Mouse (Mus musculus) CD8-positive naive resting alpha-beta T cell, adult 2 months (primary cell): ENCODE data around the gene Zfp827.

ENCODE experiments used
- DNase-seq, 2 experiments: peaks; one replicate each; pipeline ENCODE4 v3.0.0; 2022; ENCODE audit warnings: low read depth in 2 of 2, low spot score in 2 of 2

Zfp827 gene

DNA sequence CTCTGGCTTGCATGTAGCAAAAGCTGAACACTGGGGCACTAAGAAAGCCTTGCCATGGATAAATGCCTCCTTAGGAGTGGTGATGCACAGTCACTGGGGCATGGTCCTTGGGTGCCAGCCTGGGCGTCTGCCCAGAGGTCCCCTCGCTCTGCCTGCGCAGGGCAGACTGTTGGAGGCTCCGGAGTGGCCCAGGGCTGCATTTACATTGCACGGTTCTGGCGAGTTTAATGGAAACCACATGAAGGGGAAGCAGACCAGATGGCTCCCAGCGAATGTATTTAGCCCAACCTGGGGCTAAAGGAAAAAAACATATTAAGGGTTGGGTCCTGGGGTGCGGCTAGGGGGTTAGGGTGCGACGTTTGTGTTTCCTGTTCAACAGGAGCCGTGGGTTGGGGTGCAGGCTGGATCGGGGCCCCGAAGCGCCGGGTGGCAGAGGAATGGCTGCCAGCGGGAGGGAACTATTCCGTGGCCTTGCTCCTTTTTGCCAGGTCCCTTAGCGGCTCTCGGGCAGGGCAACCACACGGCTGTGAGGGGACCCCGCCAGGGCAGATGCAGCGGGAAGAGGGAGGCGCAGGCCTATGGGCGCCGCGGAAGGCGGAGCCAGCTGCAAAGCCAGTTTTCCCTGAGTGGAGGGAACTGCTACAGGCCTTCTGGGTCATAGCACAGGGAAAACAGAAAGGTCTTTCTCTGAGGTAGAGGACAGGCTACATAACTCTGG is 181.6 kb downstream of the Zfp827 start:
- DNase-seq: no peak

DNA sequence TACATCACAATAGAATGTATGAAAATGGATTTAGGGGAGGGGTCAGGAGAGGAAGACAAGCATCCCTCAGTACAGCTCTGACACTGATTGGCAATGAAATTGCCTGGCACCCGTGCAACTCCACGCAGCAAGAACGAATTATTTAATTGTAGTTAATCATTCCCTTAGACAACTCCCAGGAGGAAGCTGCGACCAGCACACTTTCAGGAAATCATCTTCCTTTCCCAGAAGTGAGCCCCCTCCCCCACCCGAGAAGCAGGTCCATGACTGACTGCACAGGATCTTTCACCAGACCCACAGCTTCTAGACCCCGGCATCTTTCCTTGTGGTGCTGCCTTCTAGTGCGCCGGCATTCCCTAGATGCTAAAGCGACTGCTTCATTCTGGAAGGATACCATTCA is 183.4 kb downstream of the Zfp827 start:
- no peak for DNase-seq

DNA sequence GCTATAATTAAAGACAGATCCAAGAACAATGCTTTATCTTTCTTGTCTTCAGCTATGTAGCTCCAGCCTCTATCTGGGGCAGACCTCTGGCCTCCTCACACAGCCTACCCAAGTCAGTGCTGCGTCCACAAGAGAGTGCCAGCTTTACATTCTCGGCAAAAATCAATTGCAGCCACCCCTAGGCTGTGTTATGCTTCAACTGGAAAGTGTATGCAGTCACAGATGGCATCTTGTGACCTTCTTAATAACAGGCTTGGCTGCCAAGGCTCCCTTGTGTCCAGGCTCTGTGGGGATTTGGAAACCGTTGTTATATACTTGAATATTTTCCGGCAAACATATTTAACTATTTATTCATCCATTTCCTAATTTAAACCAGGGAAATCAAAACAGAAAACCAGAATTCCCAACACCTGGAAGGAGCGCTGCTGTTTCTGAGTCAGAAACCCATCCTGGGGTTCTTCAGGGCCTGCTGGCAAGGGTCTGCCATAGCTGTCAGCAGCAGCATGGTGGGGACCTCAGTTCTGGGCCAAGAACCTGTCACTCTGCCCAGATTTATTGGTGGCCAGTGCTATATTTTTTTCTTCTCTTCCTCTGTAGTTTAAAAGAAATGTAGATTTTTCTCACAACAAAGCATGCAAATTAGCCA is 194.0 kb downstream of the Zfp827 start:
- DNase-seq: no peak

DNA sequence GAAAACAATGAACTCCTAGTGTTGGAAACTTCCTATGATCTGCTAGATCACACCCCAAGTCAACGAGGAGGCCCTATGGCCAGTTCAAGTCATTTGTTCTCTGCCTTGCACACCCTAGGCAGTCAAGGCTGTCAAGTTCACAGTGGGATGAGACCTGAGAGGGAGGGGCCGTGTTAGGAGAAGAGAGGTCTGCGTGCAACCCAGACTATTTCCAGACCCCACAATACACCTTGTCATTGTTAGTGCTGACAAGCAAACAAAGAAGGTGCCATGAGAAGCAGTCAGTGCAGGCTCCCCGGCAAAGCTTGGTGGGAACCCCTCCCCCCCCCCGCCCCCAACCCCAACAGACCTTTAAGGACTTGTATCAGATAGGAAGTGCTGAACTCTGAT is 194.5 kb downstream of the Zfp827 start:
- DNase-seq: no peak

DNA sequence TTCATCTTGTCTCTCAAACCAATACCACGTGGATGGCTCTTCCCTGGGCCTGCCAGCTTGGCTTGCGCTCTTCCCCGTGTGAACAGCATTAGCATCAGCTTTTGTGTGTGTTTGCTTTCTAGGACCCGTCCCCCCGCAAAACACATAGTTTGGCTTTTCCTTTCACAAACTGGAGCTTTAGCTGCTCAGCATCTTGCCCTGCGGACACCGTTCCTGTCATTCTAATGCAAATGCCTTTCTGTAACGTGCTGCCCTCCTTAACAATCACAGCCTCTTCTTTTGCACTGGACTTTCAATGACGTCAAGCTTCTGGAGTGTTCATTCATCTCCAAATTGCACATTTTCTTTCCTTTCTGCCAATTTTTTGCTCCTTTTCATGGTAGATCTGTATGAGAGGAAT is 196.1 kb downstream of the Zfp827 start:
- DNase-seq: no peak

DNA sequence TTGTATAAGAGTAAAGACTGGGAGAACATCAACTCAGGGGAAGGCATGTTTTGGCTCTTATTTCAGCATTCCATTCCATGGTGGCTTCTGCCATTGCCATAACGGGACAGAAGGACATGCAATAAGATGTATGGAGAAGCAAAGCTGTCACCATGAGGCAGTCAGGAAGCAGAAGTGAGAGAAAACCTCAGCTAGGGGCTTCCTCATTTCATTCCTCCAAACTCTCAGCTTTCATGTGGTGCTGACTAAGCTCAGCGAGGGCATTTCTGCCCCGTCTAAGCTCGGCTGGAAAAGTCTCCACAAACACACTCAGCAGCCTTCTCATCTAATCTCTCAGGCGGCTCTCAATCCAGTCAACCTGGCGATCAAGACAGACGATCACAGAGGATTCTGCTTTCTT is 197.3 kb downstream of the Zfp827 start:
- no peak for DNase-seq

DNA sequence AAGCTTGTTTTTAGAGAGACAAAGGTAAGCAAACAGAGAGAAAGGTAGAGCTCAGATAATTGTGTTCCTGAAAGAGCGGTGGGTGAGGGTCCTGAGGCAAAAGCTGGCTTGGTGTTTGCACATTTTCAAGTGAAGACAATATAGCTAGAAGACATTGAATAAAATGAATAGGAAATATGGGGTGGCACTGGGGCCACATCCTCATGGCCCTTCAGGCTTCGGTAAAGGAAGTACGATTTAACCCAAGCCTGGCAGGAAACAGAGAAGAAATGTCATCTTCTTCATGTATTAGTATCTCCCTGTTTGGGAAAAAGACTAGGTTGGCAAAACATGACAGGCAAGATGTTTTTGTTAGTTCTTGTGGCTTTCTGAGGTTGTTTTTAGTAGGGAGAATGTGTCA is 197.8 kb downstream of the Zfp827 start:
- DNase-seq: no peak

DNA sequence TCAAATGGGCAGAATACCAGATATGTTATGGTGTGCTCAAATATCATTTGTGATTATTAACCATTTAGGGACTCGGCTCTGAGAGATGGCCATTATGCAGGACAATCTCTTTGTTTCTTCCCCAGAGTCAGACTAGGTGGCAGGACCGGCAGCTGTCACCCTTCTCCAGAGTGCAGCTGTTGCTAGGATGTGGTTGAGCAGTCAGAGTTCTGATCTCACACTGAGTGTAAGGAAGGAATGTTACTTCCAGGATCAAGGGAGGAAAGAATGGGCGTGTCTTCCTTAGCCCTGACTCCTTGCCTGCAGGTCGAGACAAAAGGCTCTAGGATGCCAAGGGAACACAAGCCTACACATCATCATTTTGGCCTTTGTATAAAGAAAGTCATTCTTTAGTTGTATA is 199.0 kb downstream of the Zfp827 start:
- DNase-seq: no peak

DNA sequence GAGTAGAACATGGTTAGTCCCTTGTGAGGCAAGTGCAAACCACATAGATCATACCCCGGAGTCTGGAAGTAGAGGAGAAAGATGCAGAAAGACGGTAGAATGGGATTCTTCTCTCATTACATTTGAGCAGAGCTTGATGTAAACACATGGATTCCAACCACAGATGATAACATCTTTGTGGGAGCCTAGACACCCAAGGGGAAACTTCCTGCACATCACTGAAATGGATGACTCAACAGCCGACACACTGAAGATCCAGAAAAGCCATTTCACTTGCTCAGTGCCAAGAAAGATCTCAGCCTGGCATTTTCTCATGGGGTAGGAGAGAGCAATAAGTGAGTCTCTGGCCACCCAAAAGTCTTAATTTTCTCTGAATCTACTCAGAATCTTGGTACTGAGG is 199.7 kb downstream of the Zfp827 start:
- DNase-seq: no peak

DNA sequence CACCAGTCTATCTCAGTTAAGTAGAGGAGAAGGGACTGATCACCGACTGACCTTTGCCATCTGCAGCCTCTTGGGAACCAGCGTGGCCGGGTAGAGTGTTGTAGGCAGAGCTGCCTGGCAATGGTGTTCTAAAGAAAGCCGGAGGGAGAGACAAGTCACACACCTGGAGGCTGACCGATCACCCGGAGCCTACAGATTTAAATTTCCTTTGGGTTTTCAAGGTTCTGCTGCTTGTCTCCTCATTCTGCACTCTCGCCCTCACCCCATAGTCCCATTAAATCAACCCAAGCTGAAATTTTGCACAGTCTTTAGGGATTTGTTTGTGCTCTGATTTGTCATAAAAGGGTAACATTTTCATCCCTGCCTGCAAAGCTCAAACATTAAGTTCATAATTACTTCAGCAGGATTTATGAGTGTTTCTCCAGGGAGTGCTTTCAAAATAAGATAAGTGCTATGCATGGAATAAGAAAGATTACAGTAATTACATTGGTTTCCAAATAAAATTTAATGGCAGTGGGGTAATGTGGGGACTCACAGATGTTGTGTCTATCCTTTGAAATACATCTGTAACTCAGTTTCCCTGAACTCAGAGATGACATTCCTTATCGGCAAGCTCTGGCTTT is 201.1 kb downstream of the Zfp827 start:
- DNase-seq: no peak

DNA sequence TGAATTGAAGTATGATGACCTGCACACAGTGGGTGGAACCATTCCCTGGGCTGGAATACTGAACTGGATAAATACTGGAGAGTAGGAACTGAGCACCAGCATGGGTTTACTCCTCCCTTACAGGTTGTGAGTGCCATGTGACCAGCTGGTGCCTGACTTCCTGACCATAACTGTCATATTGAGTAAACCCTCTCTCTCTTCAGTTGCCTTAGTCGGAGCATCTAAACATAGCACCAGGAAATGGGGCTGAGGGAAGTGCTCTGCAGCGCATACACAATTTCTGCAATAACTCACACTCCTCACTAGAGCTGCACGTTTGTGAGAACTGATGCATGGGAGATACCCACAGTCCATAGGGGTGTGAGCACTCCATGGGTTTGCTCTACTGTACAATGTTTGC is 211.1 kb downstream of the Zfp827 start:
- no peak for DNase-seq

DNA sequence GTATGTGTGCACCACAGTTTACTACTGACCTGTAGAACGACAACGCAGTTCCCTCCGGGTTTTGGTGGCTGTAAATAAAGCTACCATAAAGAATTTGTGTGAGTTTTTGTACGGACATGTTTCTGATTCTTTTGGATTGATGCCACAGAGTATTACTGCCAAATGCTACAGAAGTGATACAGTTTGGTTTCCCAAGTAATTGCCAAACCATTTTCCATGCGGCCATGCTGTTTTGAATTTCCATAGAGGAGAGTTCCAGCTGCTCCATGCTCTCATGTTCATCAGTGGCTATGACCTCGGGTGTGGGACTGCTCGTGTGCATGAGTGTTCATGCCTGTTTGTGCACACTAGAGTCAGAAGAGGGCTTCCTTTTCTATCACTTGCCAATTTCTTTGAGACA is 211.8 kb downstream of the Zfp827 start:
- no peak for DNase-seq
